Mouse (Mus musculus) kidney, adult 2 months (tissue): ENCODE results near the gene Gbp2b.

Source experiments
- CTCF ChIP-seq: fragments of 200-500 bp; conservative IDR thresholded peaks from 2 replicates; pipeline ENCODE4 v1.5.1; 2011; ENCODE audit warnings: low read depth, mild to moderate bottlenecking, control low read depth, low read length, moderate library complexity, mixed read lengths; ENCODE audit not compliant: insufficient read depth, insufficient read length
- POLR2A ChIP-seq: fragments of 200-500 bp; IDR thresholded peaks from one replicate; pipeline ENCODE4 v1.6.1; 2011; ENCODE audit warnings: low read depth, low read length, control low read depth

GRCm38 (mm10) chr3:142550052-142550676 is 44.5 kb upstream of the Gbp2b start:
- TF ChIP-seq CTCF = no peak
- TF ChIP-seq POLR2A = no peak
